In genomic region chr2:158122814-158123213, GRCm38 (mm10) we compare ENCODE assay signal across 14 mouse cellular contexts. TPM values are rescaled to one million over a fixed set of nuclear protein-coding genes. Genes with fewer than 3 reads are reported as not detected.
A peak's percentile ranks its signal among the peaks of the same experiment; 100 is the strongest.
DNase-seq lines count a peak whose midpoint lies in the region; ATAC-seq and TF ChIP-seq lines count a peak whose summit lies in the region.
"Had no signal": no experiment of that assay in that cellular context is flagged by ENCODE, and none has a peak within 500 bp of the region (broad histone marks: within the 10 kb centered on the region; RNA-seq: fewer than 3 reads in every experiment).

No protein-coding gene starts in this region.

- peaks cover 5% of the 10 kb centered on the region for H3K36me3 ChIP-seq in megakaryocyte, embryonic 14.5 days (replicated peaks; ENCODE audit: low read length)
- peaks cover 47% of the 10 kb centered on the region for H3K36me3 ChIP-seq in heart, embryonic 11.5 days (ENCODE audit: control insufficient read depth, insufficient read depth, low read length)
- peaks cover 20% of the 10 kb centered on the region; the same call in 1 of the 2 replicates for H3K36me3 ChIP-seq in stomach, postnatal 0 days (ENCODE audit: control insufficient read depth, insufficient read depth, low read length)
- H3K36me3 ChIP-seq: midbrain, embryonic 12.5 days; neural tube, embryonic 13.5 days had no signal

- peak; percentile 82 for DNase-seq in kidney, adult 9 months
- no peak for DNase-seq in stomach, postnatal 0 days (ENCODE audit: low spot score)
- no peak for DNase-seq in layer of hippocampus, postnatal 14 days (ENCODE audit: low spot score in 2 of 2)
- DNase-seq in adrenal gland, postnatal 10 days = no peak
- DNase-seq: embryo, embryonic 11 days; liver; right cerebral cortex, postnatal 14 days had no signal

- H3K27ac ChIP-seq in heart, embryonic 11.5 days (ENCODE audit: low read depth, low read length) = peak overlapping the region; percentile 74
- H3K27ac ChIP-seq in stomach, postnatal 0 days (replicated peaks) = 0 out of 2 replicates have a peak overlapping the region, but pooled peaks have one; percentile 30
- H3K27ac ChIP-seq: midbrain, embryonic 12.5 days had no signal

- TF ChIP-seq EP300 in stomach, postnatal 0 days (optimal IDR thresholded peaks at IDR 0.05) = no peak

- H3K4me2 ChIP-seq in heart, embryonic 11.5 days = no peak overlapping the region
- H3K4me2 ChIP-seq in stomach, postnatal 0 days (replicated peaks; ENCODE audit: low read depth) = no peak overlapping the region
- H3K4me2 ChIP-seq: midbrain, embryonic 12.5 days; neural tube, embryonic 13.5 days; stomach, embryonic 15.5 days had no signal

- peaks cover 79% of the 10 kb centered on the region for H3K27me3 ChIP-seq in megakaryocyte, embryonic 14.5 days (replicated peaks)
- no peaks in the 10 kb centered on the region for H3K27me3 ChIP-seq in heart, embryonic 11.5 days (ENCODE audit: control insufficient read depth, insufficient read depth, low read length)
- no peaks in the 10 kb centered on the region for H3K27me3 ChIP-seq in stomach, postnatal 0 days (ENCODE audit: control insufficient read depth, insufficient read depth, low read length)
- H3K27me3 ChIP-seq: midbrain, embryonic 12.5 days; neural tube, embryonic 13.5 days; stomach, embryonic 15.5 days had no signal

- WGBS in heart, embryonic 11.5 days (ENCODE audit: insufficient replicate concordance) = 52% methylated on average over 6 of the region's 6 CpGs
- WGBS in stomach, postnatal 0 days = 52% methylated on average over 6 of the region's 6 CpGs

- no peak for ATAC-seq in megakaryocyte, adult 5-6 weeks (ENCODE audit: poor library complexity, severe bottlenecking)
- ATAC-seq in heart, embryonic 11.5 days (replicated peaks; ENCODE audit: insufficient number of reproducible peaks, low FRiP score, low TSS enrichment) = no peak; the same call in 1 of the 2 replicates
- ATAC-seq in stomach, postnatal 0 days (ENCODE audit: low FRiP score, low TSS enrichment) = peak; percentile 10; the same call in 1 of the 2 replicates

- H3K9me3 ChIP-seq in megakaryocyte, embryonic 14.5 days = peaks cover 13% of the 10 kb centered on the region
- H3K9me3 ChIP-seq in heart, embryonic 11.5 days (replicated peaks; ENCODE audit: control insufficient read depth, low read length) = no peaks in the 10 kb centered on the region
- no peaks in the 10 kb centered on the region for H3K9me3 ChIP-seq in stomach, postnatal 0 days (ENCODE audit: control insufficient read depth, low read length)
- H3K9me3 ChIP-seq: midbrain, embryonic 12.5 days; neural tube, embryonic 13.5 days; stomach, embryonic 15.5 days had no signal

- TF ChIP-seq CTCF in stomach, postnatal 0 days (IDR thresholded peaks at IDR 0.05; ENCODE audit: low read depth) = no peak

- no peak overlapping the region for H3K9ac ChIP-seq in heart, embryonic 11.5 days (ENCODE audit: low read depth, low read length)
- no peak overlapping the region for H3K9ac ChIP-seq in stomach, postnatal 0 days (ENCODE audit: low read length)
- H3K9ac ChIP-seq: midbrain, embryonic 12.5 days; neural tube, embryonic 13.5 days; stomach, embryonic 15.5 days had no signal

- peak overlapping the region; percentile 8 for H3K4me3 ChIP-seq in megakaryocyte, embryonic 14.5 days (replicated peaks)
- H3K4me3 ChIP-seq in heart, embryonic 11.5 days (ENCODE audit: low read depth, low read length) = no peak overlapping the region
- no peak overlapping the region for H3K4me3 ChIP-seq in stomach, postnatal 0 days (ENCODE audit: low read depth, low read length)
- H3K4me3 ChIP-seq: layer of hippocampus, adult 2 months; midbrain, embryonic 12.5 days; neural tube, embryonic 13.5 days; stomach, embryonic 15.5 days had no signal

- peaks cover 12% of the 10 kb centered on the region; the same call in 1 of the 2 replicates for H3K4me1 ChIP-seq in megakaryocyte, embryonic 14.5 days
- peaks cover 30% of the 10 kb centered on the region for H3K4me1 ChIP-seq in heart, embryonic 11.5 days (ENCODE audit: control insufficient read depth, insufficient read depth, low read length)
- no peaks in the 10 kb centered on the region; the same call in 1 of the 2 replicates for H3K4me1 ChIP-seq in stomach, postnatal 0 days (replicated peaks; ENCODE audit: control insufficient read depth, insufficient read depth)

RNA-seq across cellular contexts. Expression of gene Tgm2, which starts 23.4 kb away (rescaled TPM):
- polyA plus RNA-seq in megakaryocyte, embryonic 14.5 days (2012; ENCODE audit: insufficient read depth, low replicate concordance) = 5.6 TPM in 1 of 2 replicates, not detected in the other
- total RNA-seq in megakaryocyte, adult 5-6 weeks (2015) = 0.71 and 1.0 TPM in 2 replicates
- 2.1 and 2.6 TPM in 2 replicates for total RNA-seq in megakaryocyte, adult 5-6 weeks (2017)
- polyA plus RNA-seq in heart, embryonic 11.5 days (2014; fragmentation: Nextera tagmentation; extraction: Ambion mirVana) = 129 and 130 TPM in 2 replicates
- 109 and 114 TPM in 2 replicates for polyA plus RNA-seq in stomach, postnatal 0 days (2015; fragmentation: Nextera tagmentation; extraction: Ambion mirVana)
- 1 to 10 TPM; 5.8 to 6.0 TPM for total RNA-seq in layer of hippocampus, postnatal 14 days (2021)
- 10 to 100 TPM; 77.2 to 80.0 TPM for total RNA-seq in adrenal gland, postnatal 10 days (2021)

Comparison
In these comparisons a context has a peak if more than half of its experiments do, and no peak if none do; other contexts are left out.
1. RNA of gene Tgm2, which starts 23.4 kb away (total RNA-seq): 77.2 to 80.0 TPM in adrenal gland, postnatal 10 days; 5.8 to 6.0 TPM in layer of hippocampus, postnatal 14 days and 0.71 to 2.6 TPM in megakaryocyte, adult 5-6 weeks; every median in the first group is over 10 times any median in the second.